Mouse (Mus musculus) limb, embryonic 14.5 days (tissue): ENCODE data around the gene Haus6. TPM values are rescaled to one million over a fixed set of nuclear protein-coding genes. Genes with fewer than 3 reads are reported as not detected.
A peak's percentile ranks its signal among the peaks of the same experiment; 100 is the strongest.

Experiments used
- ATAC-seq: fragments of 200-750 bp; cut with Nextera tagmentation; 2 replicates; pipeline ENCODE4 v1.8.0; 2017; ENCODE audit warnings: low read depth, moderate number of reproducible peaks, moderate TSS enrichment; ENCODE audit not compliant: low FRiP score
- DNase-seq: peaks from one replicate; pipeline ENCODE4 v3.0.0-alpha.2; 2015; ENCODE audit warnings: low spot score
- H3K27ac ChIP-seq: fragments of 300-500 bp; sonication (generic); replicated peaks from 2 replicates; pipeline ENCODE4 v1.5.1; 2014; ENCODE audit warnings: low read depth, mild to moderate bottlenecking, low read length, moderate library complexity, mixed read lengths
- H3K27me3 ChIP-seq: fragments of 300-500 bp; sonication (generic); 2 replicates; pipeline ENCODE4 v1.6.1; 2014; ENCODE audit warnings: low read length, mixed read lengths; ENCODE audit not compliant: control insufficient read depth, insufficient read depth
- H3K36me3 ChIP-seq: fragments of 300-500 bp; sonication (generic); 2 replicates; pipeline ENCODE4 v1.6.1; 2014; ENCODE audit warnings: mild to moderate bottlenecking, low read length, moderate library complexity, mixed read lengths; ENCODE audit not compliant: control insufficient read depth, insufficient read depth
- H3K4me1 ChIP-seq: fragments of 300-500 bp; sonication (generic); 2 replicates; pipeline ENCODE4 v1.6.1; 2014; ENCODE audit warnings: antibody characterized with exemption, low read length, mixed read lengths; ENCODE audit not compliant: control insufficient read depth, insufficient read depth
- H3K4me2 ChIP-seq: fragments of 300-500 bp; sonication (generic); replicated peaks from 2 replicates; pipeline ENCODE4 v1.6.1; 2014; ENCODE audit warnings: low read depth, mild to moderate bottlenecking, low read length, moderate library complexity; ENCODE audit not compliant: severe bottlenecking
- H3K4me3 ChIP-seq: fragments of 300-500 bp; sonication (generic); replicated peaks from 2 replicates; pipeline ENCODE4 v1.5.1; 2014; ENCODE audit warnings: low read length
- H3K9ac ChIP-seq: fragments of 300-500 bp; sonication (generic); 2 replicates; pipeline ENCODE4 v1.6.1; 2014; ENCODE audit warnings: mild to moderate bottlenecking, low read depth, low read length, moderate library complexity; ENCODE audit not compliant: severe bottlenecking
- H3K9me3 ChIP-seq: fragments of 300-500 bp; sonication (generic); 2 replicates; pipeline ENCODE4 v1.6.1; 2016; ENCODE audit warnings: low read length; ENCODE audit not compliant: control insufficient read depth
- POLR2A ChIP-seq: fragments of 200-500 bp; IDR thresholded peaks from 2 replicates; pipeline ENCODE4 v1.8.0; 2012; ENCODE audit warnings: inconsistent platforms, mild to moderate bottlenecking, moderate library complexity, borderline replicate concordance; ENCODE audit not compliant: insufficient read depth, insufficient read length; ENCODE audit errors: extremely low read depth
- WGBS: fragments of 180-500 bp; shearing (Covaris S2); extraction: QIAGEN DNeasy Blood & Tissue Kit; methylation state at CpG from one replicate; pipeline ENCODE4 v1.1.7; 2014; 5-methylcytosine and 5-hydroxymethylcytosine counted together
- polyA plus RNA-seq, 2 experiments: library from polyadenylated mRNA; depleted of rRNA in 1 of 2; stranded (reverse) in 1 of 2; unstranded in 1 of 2; fragments of >200 nt; fragmentation: Nextera tagmentation in 1 of 2; extraction: Ambion mirVana in 1 of 2; gene quantifications; 2 replicates each; pipeline versions ENCODE4 v1.2.1 to v1.2.3; 2012 to 2014

Gene Haus6
- polyA plus RNA-seq, 2 experiments = 10.2 to 14.2 TPM

GRCm38 (mm10) chr4:86543999-86544398, 67.9 kb downstream of the Haus6 start:
- DNase-seq = no peak
- no peaks in the 10 kb centered on the region for H3K27me3 ChIP-seq
- WGBS = 62% methylated on average over 3 of the region's 3 CpGs
- H3K9me3 ChIP-seq = no peaks in the 10 kb centered on the region
- H3K36me3 ChIP-seq = no peaks in the 10 kb centered on the region
- ATAC-seq = no peak
- TF ChIP-seq POLR2A = no peak
- H3K9ac ChIP-seq = no peak overlapping the region
- no peak overlapping the region for H3K4me3 ChIP-seq
- no peak overlapping the region for H3K4me2 ChIP-seq
- peaks cover 18% of the 10 kb centered on the region for H3K4me1 ChIP-seq
- no peak overlapping the region; the same call in 1 of the 2 replicates for H3K27ac ChIP-seq

- H3K9ac ChIP-seq = no peak overlapping the region
- H3K4me3 ChIP-seq = no peak overlapping the region
Observed at GRCm38 (mm10) chr4:86541573-86541972, 70.3 kb downstream of the Haus6 start.

GRCm38 (mm10) chr4:86538936-86539335, 72.9 kb downstream of the Haus6 start:
- Histone ChIP-seq H3K4me3 (no peak overlapping the region), H3K9ac (no peak overlapping the region), H3K9me3 (peaks cover 4% of the 10 kb centered on the region; the same call in 1 of the 2 replicates), H3K4me1 (peaks cover 13% of the 10 kb centered on the region), H3K27ac (no peak overlapping the region), H3K27me3 (no peaks in the 10 kb centered on the region), H3K36me3 (no peaks in the 10 kb centered on the region), H3K4me2 (no peak overlapping the region)
- no peak for ATAC-seq
- DNase-seq = no peak
- 90% methylated on average over 5 of the region's 5 CpGs for WGBS
- TF ChIP-seq POLR2A = no peak

More at GRCm38 (mm10) chr4:86541573-86541972, 70.3 kb downstream of the Haus6 start:
- Histone ChIP-seq H3K4me1 (peaks cover 18% of the 10 kb centered on the region), H3K36me3 (no peaks in the 10 kb centered on the region), H3K4me2 (no peak overlapping the region), H3K27ac (no peak overlapping the region), H3K27me3 (no peaks in the 10 kb centered on the region), H3K9me3 (peaks cover 4% of the 10 kb centered on the region; the same call in 1 of the 2 replicates)
- TF ChIP-seq POLR2A = no peak
- ATAC-seq = no peak
- 56% methylated on average over 1 of the region's 1 CpGs for WGBS
- no peak for DNase-seq

GRCm38 (mm10) chr4:86537972-86538371, 73.9 kb downstream of the Haus6 start:
- Histone ChIP-seq H3K4me3 (no peak overlapping the region), H3K9ac (no peak overlapping the region), H3K27me3 (no peaks in the 10 kb centered on the region), H3K9me3 (peaks cover 4% of the 10 kb centered on the region; the same call in 1 of the 2 replicates), H3K36me3 (no peaks in the 10 kb centered on the region), H3K4me1 (peaks cover 12% of the 10 kb centered on the region), H3K4me2 (no peak overlapping the region), H3K27ac (no peak overlapping the region)
- ATAC-seq = no peak
- WGBS = 49% methylated on average over 4 of the region's 4 CpGs
- no peak for TF ChIP-seq POLR2A
- DNase-seq = no peak

- Histone ChIP-seq H3K9ac (no peak overlapping the region), H3K9me3 (peaks cover 4% of the 10 kb centered on the region; the same call in 1 of the 2 replicates), H3K4me1 (peaks cover 16% of the 10 kb centered on the region), H3K27me3 (no peaks in the 10 kb centered on the region), H3K4me2 (no peak overlapping the region), H3K4me3 (no peak overlapping the region), H3K36me3 (no peaks in the 10 kb centered on the region), H3K27ac (peak overlapping the region; percentile 68)
- DNase-seq = peak; percentile 53
- ATAC-seq = no peak
- 19% methylated on average over 5 of the region's 5 CpGs for WGBS
- TF ChIP-seq POLR2A = no peak
Observed at GRCm38 (mm10) chr4:86534091-86534481, 77.8 kb downstream of the Haus6 start.
